Mouse (Mus musculus) brain, embryonic 18.5 days (tissue): ENCODE measurements around the gene Reln.

ENCODE experiments used
- DNase-seq: peaks from one replicate; pipeline ENCODE4 v3.0.0-alpha.2; 2012; ENCODE audit warnings: low read depth, low spot score

The Reln gene

DNA sequence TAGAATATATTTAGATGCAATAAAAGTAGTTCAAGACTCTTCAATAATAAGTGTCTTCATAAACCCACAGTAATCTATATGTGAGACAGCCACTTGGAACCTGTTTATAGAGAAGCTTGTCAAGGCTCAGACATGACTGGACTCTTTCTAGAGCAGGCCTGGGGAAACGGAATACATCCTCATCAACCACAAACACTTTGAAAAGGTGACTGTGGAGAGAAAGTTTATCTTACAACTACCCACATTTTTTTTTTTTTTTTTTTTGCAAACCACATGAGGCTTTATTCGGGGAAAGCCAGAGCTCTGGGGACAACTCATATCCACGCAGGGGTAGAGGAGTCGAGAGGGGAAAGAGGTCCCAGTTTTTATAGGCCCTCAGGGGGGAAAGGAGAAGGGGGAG is 36.6 kb downstream of the Reln start:
- DNase-seq = no peak

GRCm38 (mm10) chr5:22307072-22307471 is 37.4 kb downstream of the Reln start:
- no peak for DNase-seq

GRCm38 (mm10) chr5:22303709-22304108 is 40.8 kb downstream of the Reln start:
- DNase-seq = no peak

DNA sequence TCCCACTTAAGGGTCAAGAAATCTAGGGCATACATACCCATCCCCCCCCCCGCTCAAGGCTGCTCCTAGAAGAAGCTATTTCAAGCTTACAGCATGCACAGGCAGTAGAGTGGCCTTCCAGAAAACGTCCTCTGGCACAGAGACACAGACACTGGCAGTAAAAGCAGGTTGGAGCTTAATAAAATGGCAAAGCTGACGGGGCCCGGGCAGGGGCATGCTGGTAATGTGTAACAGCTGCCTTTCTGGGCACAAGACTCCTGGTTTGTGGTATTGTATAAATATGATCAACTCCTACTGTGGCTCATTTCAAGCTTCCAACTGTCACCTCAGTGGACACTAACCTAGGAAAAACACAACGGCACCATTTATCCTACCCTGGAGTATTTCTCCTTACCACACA is 42.2 kb downstream of the Reln start:
- no peak for DNase-seq

- no peak for DNase-seq
Observed at GRCm38 (mm10) chr5:22300788-22301187, 43.7 kb downstream of the Reln start.

- DNase-seq = no peak
Observed at GRCm38 (mm10) chr5:22300046-22300445, 44.5 kb downstream of the Reln start.

- no peak for DNase-seq
Observed at GRCm38 (mm10) chr5:22295161-22295560, 49.3 kb downstream of the Reln start.

GRCm38 (mm10) chr5:22291409-22291808 is 53.1 kb downstream of the Reln start:
- DNase-seq = no peak

GRCm38 (mm10) chr5:22285396-22285795 is 59.1 kb downstream of the Reln start:
- no peak for DNase-seq

DNA sequence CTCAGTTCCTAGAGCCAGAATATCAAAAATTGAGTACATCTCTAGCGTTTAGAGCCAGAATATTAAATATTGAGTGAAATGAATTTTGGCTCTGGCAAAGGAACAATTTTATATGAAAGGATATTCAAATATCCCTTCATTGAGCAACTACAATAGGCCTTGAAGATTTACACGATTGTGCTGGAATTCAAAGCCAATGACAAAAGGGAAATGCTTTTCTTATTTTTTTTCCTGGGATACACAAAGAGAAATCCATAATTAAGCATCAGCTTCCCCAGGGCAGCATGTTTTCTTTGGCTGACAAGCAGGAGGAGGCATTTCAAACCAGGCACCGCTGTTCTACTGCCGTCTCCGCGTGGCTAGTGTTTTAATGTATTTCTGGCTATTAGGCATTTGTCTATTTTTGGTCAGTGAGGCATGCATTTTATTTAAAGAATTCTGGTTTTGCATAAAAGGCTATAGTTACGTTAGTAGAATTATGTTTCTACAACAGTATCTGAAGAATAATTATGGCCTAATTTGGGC is 62.3 kb downstream of the Reln start:
- no peak for DNase-seq

- DNase-seq = no peak
Observed at GRCm38 (mm10) chr5:22280534-22281164, 63.9 kb downstream of the Reln start.

- no peak for DNase-seq
Observed at GRCm38 (mm10) chr5:22279201-22279600, 65.3 kb downstream of the Reln start.

- DNase-seq = no peak
Observed at GRCm38 (mm10) chr5:22274134-22274533, 70.4 kb downstream of the Reln start.

- DNase-seq = no peak
Observed at GRCm38 (mm10) chr5:22266489-22267301, 77.8 kb downstream of the Reln start.

DNA sequence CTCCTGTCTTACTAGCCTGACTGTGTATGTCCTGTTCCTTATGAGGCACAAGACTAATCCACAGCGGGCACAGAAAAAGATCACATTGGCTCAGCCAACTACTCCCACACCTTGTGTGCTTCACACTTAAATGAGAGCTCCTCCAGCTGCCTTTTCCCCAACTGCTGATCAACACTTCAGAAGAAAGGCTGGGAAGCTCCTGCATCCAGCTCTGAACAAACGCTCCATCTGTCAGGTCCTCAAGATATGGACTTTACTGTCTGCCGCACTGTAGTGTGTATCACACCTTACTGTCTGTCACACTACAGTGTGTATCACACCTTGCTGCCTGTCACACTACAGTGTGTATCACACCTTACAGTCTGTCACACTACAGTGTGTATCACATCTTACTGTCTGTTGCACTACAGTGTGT is 82.1 kb downstream of the Reln start:
- DNase-seq = no peak

DNA sequence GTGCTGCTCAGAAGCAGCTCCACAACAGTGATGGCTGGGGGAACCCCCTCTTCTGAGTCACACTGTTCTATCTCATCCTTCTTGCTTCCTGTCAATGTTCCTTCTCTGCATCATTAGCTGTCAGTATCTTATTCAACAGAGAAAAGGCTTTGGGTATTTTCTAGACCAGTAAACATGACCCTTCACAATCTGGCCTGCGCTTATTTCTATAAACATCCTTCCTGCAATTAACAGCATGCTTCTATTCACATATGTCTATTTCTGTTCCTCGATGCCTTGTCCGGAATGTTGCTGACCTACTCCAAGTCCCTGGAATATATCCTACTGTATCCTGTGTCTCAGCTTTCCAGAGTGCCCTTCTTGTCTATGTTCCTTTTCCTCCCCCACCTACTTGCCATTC is 89.2 kb downstream of the Reln start:
- DNase-seq = no peak

GRCm38 (mm10) chr5:22253910-22254309 is 90.6 kb downstream of the Reln start:
- DNase-seq = no peak

GRCm38 (mm10) chr5:22253318-22253717 is 91.2 kb downstream of the Reln start:
- DNase-seq = no peak

DNA sequence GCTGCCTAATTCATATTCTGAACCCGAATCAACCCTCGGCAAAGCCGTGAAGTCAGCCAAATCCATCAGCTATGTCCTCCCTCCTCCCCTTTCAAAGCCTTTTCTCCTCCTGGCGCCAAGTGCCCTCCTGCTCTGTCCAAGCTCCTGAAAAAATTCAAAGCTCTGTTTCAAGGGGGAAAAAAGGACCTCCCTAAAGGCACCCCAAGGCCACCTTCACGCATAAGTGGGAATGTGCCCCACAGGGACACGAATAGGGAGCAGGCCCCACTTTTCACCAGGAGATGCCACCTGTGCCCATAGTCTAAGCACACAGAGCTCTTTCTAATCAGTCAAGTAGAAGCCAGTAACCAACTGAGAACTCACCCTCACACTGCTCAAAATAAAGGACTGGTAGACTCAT is 96.7 kb downstream of the Reln start:
- DNase-seq = no peak

DNA sequence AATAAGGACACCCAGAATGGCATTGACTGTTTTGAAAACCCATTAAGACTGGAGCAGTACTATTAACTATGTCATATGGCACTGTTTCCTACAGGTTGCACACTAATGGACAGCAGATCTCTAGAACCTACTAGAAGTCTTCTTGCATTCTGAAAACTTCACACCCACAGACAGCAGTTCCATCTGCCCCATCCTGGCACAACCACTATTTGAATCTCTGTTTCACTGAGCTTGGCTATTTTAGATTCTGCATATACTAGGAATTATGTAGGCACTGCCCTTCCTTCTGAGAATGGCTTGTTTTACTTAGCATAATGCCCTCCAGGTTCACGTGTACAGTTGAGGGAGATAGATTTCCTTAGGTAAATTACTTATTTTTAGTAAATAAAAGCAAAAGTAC is 99.4 kb downstream of the Reln start:
- no peak for DNase-seq

- DNase-seq = no peak
Observed at GRCm38 (mm10) chr5:22243538-22243937, 101.0 kb downstream of the Reln start.

- DNase-seq = no peak
Observed at GRCm38 (mm10) chr5:22241560-22241959, 102.9 kb downstream of the Reln start.

- no peak for DNase-seq
Observed at GRCm38 (mm10) chr5:22236801-22237200, 107.7 kb downstream of the Reln start.
